Mouse (Mus musculus) liver, adult 2 months (tissue): ENCODE results near the gene Maml2. TPM values are rescaled to one million over a fixed set of nuclear protein-coding genes. Genes with fewer than 3 reads are reported as not detected.
A peak's percentile ranks its signal among the peaks of the same experiment; 100 is the strongest.

ENCODE experiments used
- DNase-seq: peaks from one replicate; pipeline ENCODE4 v3.0.0-alpha.2; 2011; ENCODE audit warnings: low read depth, low spot score; ENCODE audit errors: extremely low read depth
- H3K27ac ChIP-seq: fragments of 200-500 bp; replicated peaks from 2 replicates; pipeline ENCODE4 v1.5.1; 2012; ENCODE audit warnings: low read depth, mild to moderate bottlenecking, control low read depth, inconsistent platforms, low read length; ENCODE audit not compliant: insufficient read depth
- H3K27me3 ChIP-seq: fragments of 200-500 bp; 2 replicates; pipeline ENCODE4 v1.6.1; 2012; ENCODE audit warnings: mild to moderate bottlenecking, moderate library complexity, low read length, inconsistent platforms; ENCODE audit not compliant: control insufficient read depth, insufficient read depth
- H3K36me3 ChIP-seq: fragments of 200-500 bp; 2 replicates; pipeline ENCODE4 v1.6.1; 2012; ENCODE audit warnings: low read length, inconsistent platforms; ENCODE audit not compliant: control insufficient read depth, insufficient read depth
- H3K4me1 ChIP-seq: fragments of 200-500 bp; 2 replicates; pipeline ENCODE4 v1.6.1; 2011; ENCODE audit warnings: low read length; ENCODE audit not compliant: control insufficient read depth, insufficient read depth
- H3K4me3 ChIP-seq: fragments of 200-500 bp; 2 replicates; pipeline ENCODE4 v1.5.1; 2011; ENCODE audit warnings: low read depth, mild to moderate bottlenecking, control low read depth, low read length, moderate library complexity; ENCODE audit not compliant: insufficient read depth
- H3K79me2 ChIP-seq: fragments of 200-500 bp; 2 replicates; pipeline ENCODE4 v1.6.1; 2012; ENCODE audit warnings: inconsistent platforms, mild to moderate bottlenecking, low read length, moderate library complexity; ENCODE audit not compliant: control insufficient read depth, insufficient read depth
- H3K9ac ChIP-seq: fragments of 200-500 bp; 2 replicates; pipeline ENCODE4 v1.6.1; 2012; ENCODE audit warnings: low read depth, mild to moderate bottlenecking, control low read depth, inconsistent platforms, low read length
- CTCF ChIP-seq: fragments of 200-500 bp; IDR thresholded peaks from 2 replicates; pipeline ENCODE4 v1.5.1; 2011; ENCODE audit warnings: low read depth, low read length, control low read depth
- POLR2A ChIP-seq: fragments of 200-500 bp; IDR thresholded peaks from 2 replicates; pipeline ENCODE4 v1.6.1; 2011; ENCODE audit warnings: low read length, control low read depth; ENCODE audit not compliant: insufficient read depth; ENCODE audit errors: extremely low read depth
- WGBS: fragments of 180-500 bp; shearing (Covaris S2); methylation state at CpG from one replicate; pipeline ENCODE4 v1.1.7; 2018; 5-methylcytosine and 5-hydroxymethylcytosine counted together
- polyA plus RNA-seq: library from polyadenylated mRNA; depleted of rRNA; stranded (reverse); fragments of >200 nt; gene quantifications from 2 replicates; pipeline ENCODE4 v1.2.3, GENCODE M21; 2012; rRNA removed
- total RNA-seq: library from RNA; depleted of rRNA; stranded (reverse); fragments of >200 nt; gene quantifications from 2 replicates; pipeline ENCODE4 v1.2.3, GENCODE M21; 2014; rRNA removed

The Maml2 gene
- 1.2 and 1.7 TPM in 2 replicates for total RNA-seq
- polyA plus RNA-seq, result 0.50 and 0.77 TPM in 2 replicates

DNA sequence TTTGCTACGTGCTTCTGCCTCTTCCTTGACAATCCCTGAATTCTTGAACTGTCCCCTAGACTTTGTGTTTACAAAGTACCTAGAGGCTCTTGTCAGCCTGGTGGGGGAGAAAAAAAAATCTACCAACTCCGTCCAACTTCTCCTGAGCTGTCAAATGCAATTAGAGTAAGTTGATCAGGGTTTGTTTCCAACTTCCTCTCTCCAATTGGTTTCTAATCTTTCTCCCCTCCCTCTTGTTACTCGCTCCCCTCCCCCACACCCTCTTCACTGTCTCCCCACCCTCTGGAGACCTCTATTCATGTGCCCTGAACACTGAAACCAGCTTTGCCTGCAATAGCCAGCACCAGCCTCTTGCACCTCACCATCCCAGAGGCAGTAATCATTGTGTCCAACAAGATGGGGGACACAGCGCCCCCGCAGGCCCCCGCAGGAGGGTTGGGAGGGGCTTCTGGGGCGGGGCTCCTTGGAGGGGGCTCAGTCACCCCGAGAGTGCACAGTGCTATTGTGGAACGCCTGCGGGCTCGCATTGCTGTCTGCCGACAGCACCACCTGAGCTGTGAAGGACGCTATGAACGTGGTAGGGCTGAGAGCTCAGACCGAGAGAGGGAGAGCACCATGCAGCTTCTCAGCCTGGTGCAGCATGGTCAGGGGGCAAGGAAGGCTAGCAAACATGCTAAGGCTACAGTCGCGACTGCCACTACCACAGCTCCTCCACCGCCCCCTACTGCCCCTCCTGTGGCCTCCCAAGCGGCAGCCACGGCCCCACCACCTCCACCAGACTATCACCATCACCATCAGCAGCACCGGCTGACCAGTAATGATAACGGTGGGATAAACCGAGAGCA is at the start of gene Maml2:
Gene Maml2 (plus strand): TSS at position 290 of the 845 bp plus-strand sequence.
- Histone ChIP-seq H3K9ac (peak within 1 kb of the TSS; percentile 79), H3K27ac (peak within 1 kb of the TSS; percentile 12; the same call in 1 of the 2 replicates), H3K79me2 (no peaks in the 10 kb centered on the region), H3K27me3 (no peaks in the 10 kb centered on the region), H3K36me3 (no peaks in the 10 kb centered on the region), H3K4me1 (peaks cover 5% of the 10 kb centered on the region), H3K4me3 (peak within 1 kb of the TSS; percentile 90)
- DNase-seq, result no peak
- 2% methylated on average over 23 of the region's 23 CpGs for WGBS
- TF ChIP-seq POLR2A (no peak), CTCF (0 out of 2 replicates have a peak, but pooled peaks have one; percentile 0)

DNA sequence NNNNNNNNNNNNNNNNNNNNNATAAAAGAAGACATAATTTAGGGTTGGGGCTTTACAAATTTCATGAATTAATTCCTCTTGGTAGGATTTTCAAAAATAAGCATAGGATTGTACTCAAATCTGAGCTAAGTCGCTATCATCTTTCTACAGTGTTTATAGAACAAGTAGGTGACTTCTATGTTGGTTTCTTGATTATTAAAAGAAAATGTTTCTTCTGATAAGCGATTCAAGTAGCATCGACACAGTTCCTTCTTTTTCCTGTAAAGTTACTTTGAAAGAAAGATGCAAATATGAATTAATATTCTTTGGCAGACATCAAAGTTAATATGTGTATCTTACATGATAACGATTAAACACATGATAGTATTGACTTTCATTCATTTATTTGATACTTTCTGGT is 49.7 kb upstream of the Maml2 start:
- no peak overlapping the region for H3K4me3 ChIP-seq

DNA sequence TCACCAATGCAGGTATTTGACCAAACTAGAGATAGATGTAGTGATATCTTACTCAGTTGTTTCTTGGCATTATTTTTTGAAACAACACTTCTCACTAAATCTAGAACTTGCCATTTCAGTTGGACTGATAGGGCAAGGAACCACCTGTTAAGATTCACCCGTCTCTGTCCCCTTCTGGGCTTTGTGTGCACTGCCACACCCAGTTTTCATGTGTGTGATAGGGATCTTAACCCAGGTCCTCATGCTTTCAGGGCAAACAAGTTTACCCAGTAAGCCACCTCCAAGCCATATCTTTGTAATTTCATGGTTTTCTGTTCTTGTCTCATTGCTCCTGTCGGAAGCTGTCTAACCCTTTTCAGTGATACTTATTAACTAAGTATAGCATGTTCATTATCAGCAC is 46.5 kb upstream of the Maml2 start:
- no peak for TF ChIP-seq CTCF
- no peak for TF ChIP-seq POLR2A
- H3K9ac ChIP-seq, result no peak overlapping the region
- H3K4me3 ChIP-seq, result no peak overlapping the region
- H3K36me3 ChIP-seq, result peaks cover 2% of the 10 kb centered on the region
- peaks cover 2% of the 10 kb centered on the region; the same call in 1 of the 2 replicates for H3K4me1 ChIP-seq
- H3K27ac ChIP-seq, result no peak overlapping the region
- 95% methylated on average over 2 of the region's 2 CpGs for WGBS
- no peaks in the 10 kb centered on the region; the same call in 1 of the 2 replicates for H3K79me2 ChIP-seq
- H3K27me3 ChIP-seq, result no peaks in the 10 kb centered on the region
- no peak for DNase-seq

More for the DNA sequence above, 49.7 kb upstream of the Maml2 start:
- Histone ChIP-seq H3K36me3 (no peaks in the 10 kb centered on the region; the same call in none of the 2 replicates), H3K27me3 (no peaks in the 10 kb centered on the region), H3K4me1 (peaks cover 8% of the 10 kb centered on the region), H3K79me2 (no peaks in the 10 kb centered on the region; the same call in 1 of the 2 replicates), H3K9ac (no peak overlapping the region), H3K27ac (no peak overlapping the region)
- no peak for TF ChIP-seq POLR2A
- TF ChIP-seq CTCF, result no peak
- 89% methylated on average over 4 of the region's 4 CpGs for WGBS
- DNase-seq, result no peak

DNA sequence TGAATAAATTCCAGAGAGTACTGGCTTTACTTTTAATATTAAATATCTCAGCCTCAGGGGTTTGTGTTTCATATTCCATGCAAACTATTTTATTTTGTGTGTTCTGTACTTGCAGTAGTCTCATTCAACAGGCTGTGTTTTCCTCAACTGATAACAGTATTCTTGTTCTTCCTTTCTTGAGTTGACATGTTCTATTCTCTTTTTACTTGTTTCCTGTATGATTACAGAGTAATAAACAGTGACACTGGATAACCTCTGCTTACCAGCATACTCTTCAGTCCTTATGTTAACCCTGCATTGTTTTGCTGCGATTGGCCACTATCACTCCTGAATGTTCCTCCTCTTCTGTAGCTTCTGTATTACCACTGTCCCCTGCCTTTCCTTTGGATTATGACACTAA is 41.0 kb upstream of the Maml2 start:
- 78% methylated on average over 1 of the region's 1 CpGs for WGBS
- TF ChIP-seq POLR2A, result no peak

DNA sequence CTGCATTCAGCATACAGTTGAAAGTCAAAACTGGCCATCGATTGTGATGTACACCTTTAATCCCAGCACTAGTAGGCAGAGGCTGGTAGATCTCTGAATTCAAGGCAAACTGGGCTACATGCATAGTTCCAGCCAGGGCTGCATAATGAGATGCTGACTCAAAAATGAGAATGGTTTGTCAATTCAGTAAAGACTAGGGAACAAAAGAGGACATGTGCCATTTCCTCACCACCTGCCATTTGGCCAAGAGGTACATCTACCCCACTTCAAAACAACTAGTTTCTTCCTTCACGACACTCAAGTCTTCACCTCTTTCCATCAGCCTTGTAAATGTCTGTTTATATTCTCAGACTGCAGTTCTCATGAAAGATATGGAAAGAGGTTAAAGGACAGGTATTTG is 39.6 kb upstream of the Maml2 start:
- no peaks in the 10 kb centered on the region for H3K79me2 ChIP-seq
- no peak overlapping the region for H3K27ac ChIP-seq
- H3K4me3 ChIP-seq, result no peak overlapping the region
- H3K4me1 ChIP-seq, result no peaks in the 10 kb centered on the region
- H3K27me3 ChIP-seq, result no peaks in the 10 kb centered on the region
- WGBS, result 96% methylated on average over 2 of the region's 2 CpGs
- no peak for DNase-seq
- no peak for TF ChIP-seq CTCF
- H3K9ac ChIP-seq, result no peak overlapping the region
- H3K36me3 ChIP-seq, result peaks cover 2% of the 10 kb centered on the region; the same call in 1 of the 2 replicates

More for the DNA sequence above, 41.0 kb upstream of the Maml2 start:
- Histone ChIP-seq H3K27ac (no peak overlapping the region), H3K36me3 (peaks cover 2% of the 10 kb centered on the region), H3K9ac (no peak overlapping the region), H3K79me2 (no peaks in the 10 kb centered on the region; the same call in 1 of the 2 replicates), H3K27me3 (no peaks in the 10 kb centered on the region), H3K4me1 (no peaks in the 10 kb centered on the region), H3K4me3 (no peak overlapping the region)
- no peak for DNase-seq

DNA sequence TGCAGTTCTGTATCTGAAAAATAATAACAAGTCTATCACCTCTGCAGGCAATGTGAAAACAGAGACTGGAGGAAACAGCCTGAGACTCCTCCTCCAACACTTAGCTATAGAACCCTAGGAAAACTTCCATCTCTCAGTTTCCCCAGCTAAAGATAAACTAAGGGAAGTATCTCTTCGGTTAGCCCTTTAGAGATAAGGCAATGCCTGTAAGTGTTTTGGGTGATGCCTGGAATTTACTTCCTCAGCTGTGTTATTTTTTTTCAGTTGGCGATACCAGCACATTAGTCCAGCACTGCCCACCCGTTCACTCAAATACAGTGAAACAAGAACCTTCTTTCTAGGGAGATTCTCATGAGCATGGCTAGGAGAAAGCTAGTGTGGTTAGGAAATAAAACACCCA is 36.8 kb upstream of the Maml2 start:
- TF ChIP-seq POLR2A (no peak), CTCF (no peak)
- 77% methylated on average over 3 of the region's 3 CpGs for WGBS

More for the DNA sequence above, 36.8 kb upstream of the Maml2 start:
- Histone ChIP-seq H3K4me3 (no peak overlapping the region), H3K36me3 (no peaks in the 10 kb centered on the region), H3K4me1 (no peaks in the 10 kb centered on the region), H3K79me2 (no peaks in the 10 kb centered on the region), H3K27me3 (no peaks in the 10 kb centered on the region), H3K9ac (no peak overlapping the region), H3K27ac (no peak overlapping the region)
- DNase-seq, result no peak
